8 mouse cellular contexts compared by ENCODE assay signal in the genomic region with DNA sequence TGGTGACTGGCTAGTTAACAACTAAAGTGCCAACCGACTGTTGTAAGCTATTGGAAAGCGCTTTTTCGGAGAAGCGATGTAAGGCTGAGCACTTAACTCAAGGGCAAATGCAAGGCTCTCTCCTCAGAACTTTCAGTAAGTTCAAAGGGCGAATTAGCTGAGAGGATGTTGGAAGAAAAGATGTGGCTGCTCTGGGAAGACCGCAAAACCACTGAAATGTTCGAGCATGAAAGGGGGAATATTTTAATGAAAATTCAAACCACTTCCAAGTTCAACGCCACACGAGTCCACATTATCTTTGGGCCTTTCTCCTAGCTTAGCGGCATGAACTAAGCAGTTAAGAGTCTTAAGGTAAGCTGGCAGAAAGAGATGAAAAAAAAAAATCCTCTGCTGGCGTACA. TPM values are rescaled to one million over a fixed set of nuclear protein-coding genes. Genes with fewer than 3 reads are reported as not detected.
DNase-seq lines count a peak whose midpoint lies in the region; ATAC-seq and TF ChIP-seq lines count a peak whose summit lies in the region.

No protein-coding gene starts in this region.

- 0 out of 2 replicates have a peak, but pooled peaks cover 3% of the 10 kb centered on the region for H3K36me3 ChIP-seq in kidney, postnatal 0 days (ENCODE audit: insufficient read depth, low read length)
- H3K36me3 ChIP-seq in hindbrain, embryonic 15.5 days: peaks cover 5% of the 10 kb centered on the region; the same call in 1 of the 2 replicates

- H3K27me3 ChIP-seq in kidney, postnatal 0 days (ENCODE audit: insufficient read depth, low read length): no peaks in the 10 kb centered on the region
- H3K27me3 ChIP-seq in hindbrain, embryonic 15.5 days: no peaks in the 10 kb centered on the region

- peak; percentile 27 for DNase-seq in kidney, postnatal 0 days (ENCODE audit: low spot score)
- DNase-seq in kidney, postnatal 14 days: no peak
- DNase-seq in naive thymus-derived CD4-positive, alpha-beta T cell, adult 2 months (ENCODE audit: low read depth): peak; percentile 60
- DNase-seq in testis, postnatal 10 days (ENCODE audit: low spot score): no peak
- DNase-seq in spleen, adult 12 weeks (ENCODE audit: low spot score): no peak
- DNase-seq in kidney, postnatal 36 days: no peak

- peak overlapping the region; percentile 78 for H3K4me2 ChIP-seq in kidney, postnatal 0 days (ENCODE audit: low read length)
- peak overlapping the region; percentile 68 for H3K4me2 ChIP-seq in hindbrain, embryonic 15.5 days

- no peak for TF ChIP-seq CTCF in kidney, postnatal 0 days (IDR thresholded peaks at IDR 0.05; ENCODE audit: low read depth)

- peak overlapping the region; percentile 81 for H3K9ac ChIP-seq in kidney, postnatal 0 days (ENCODE audit: low read depth, low read length)
- H3K9ac ChIP-seq in hindbrain, embryonic 15.5 days: peak overlapping the region; percentile 60

- peak overlapping the region; percentile 77 for H3K4me3 ChIP-seq in kidney, postnatal 0 days (replicated peaks; ENCODE audit: low read depth, low read length)
- peak overlapping the region; percentile 73 for H3K4me3 ChIP-seq in brown adipose tissue, adult 24 weeks (ENCODE audit: insufficient read depth, low read depth, low read length)
- peak overlapping the region; percentile 73 for H3K4me3 ChIP-seq in hindbrain, embryonic 15.5 days

- H3K4me1 ChIP-seq in kidney, postnatal 0 days (replicated peaks; ENCODE audit: insufficient read depth, low read length): peaks cover 7% of the 10 kb centered on the region; the same call in 1 of the 2 replicates
- 0 out of 2 replicates have a peak, but pooled peaks cover 3% of the 10 kb centered on the region for H3K4me1 ChIP-seq in brown adipose tissue, adult 24 weeks (ENCODE audit: control insufficient read depth, insufficient read depth, insufficient read length, low read length)
- H3K4me1 ChIP-seq in hindbrain, embryonic 15.5 days (replicated peaks): peaks cover 36% of the 10 kb centered on the region

- 5% methylated on average over 11 of the region's 11 CpGs for WGBS in kidney, postnatal 0 days
- 13% methylated on average over 11 of the region's 11 CpGs for WGBS in hindbrain, embryonic 15.5 days

- no peaks in the 10 kb centered on the region for H3K9me3 ChIP-seq in kidney, postnatal 0 days (replicated peaks; ENCODE audit: low read length)
- H3K9me3 ChIP-seq in hindbrain, embryonic 15.5 days: no peaks in the 10 kb centered on the region

- peak overlapping the region; percentile 94; the same call in 1 of the 2 replicates for H3K27ac ChIP-seq in kidney, postnatal 0 days
- no peak overlapping the region for H3K27ac ChIP-seq in brown adipose tissue, adult 24 weeks (replicated peaks; ENCODE audit: low read depth, low read length)
- peak overlapping the region; percentile 97 for H3K27ac ChIP-seq in hindbrain, embryonic 15.5 days (replicated peaks)

- no peak for ATAC-seq in kidney, postnatal 0 days (replicated peaks; ENCODE audit: low FRiP score, low read depth)
- no peak for ATAC-seq in hindbrain, embryonic 15.5 days (ENCODE audit: low FRiP score, low read depth)

RNA-seq across cellular contexts. Expression of gene Mier1, which starts 0.8 kb away (rescaled TPM):
- polyA plus RNA-seq in kidney, postnatal 0 days (2015; fragmentation: Nextera tagmentation; extraction: Ambion mirVana): 41.4 and 41.9 TPM in 2 replicates
- 26.7 and 26.8 TPM in 2 replicates for polyA plus RNA-seq in brown adipose tissue, adult 24 weeks (2012; ENCODE audit: insufficient read depth, insufficient read length, missing spikeins)
- 26.0 and 30.1 TPM in 2 replicates for polyA plus RNA-seq in hindbrain, embryonic 15.5 days (2015; fragmentation: Nextera tagmentation; extraction: Ambion mirVana)

RNA-seq across cellular contexts. Expression of gene Wdr78, which starts 1.0 kb away (rescaled TPM):
- 1.4 and 1.6 TPM in 2 replicates for polyA plus RNA-seq in kidney, postnatal 0 days (2015; fragmentation: Nextera tagmentation; extraction: Ambion mirVana)
- polyA plus RNA-seq in brown adipose tissue, adult 24 weeks (2012; ENCODE audit: insufficient read depth, insufficient read length, missing spikeins): 1.2 and 1.5 TPM in 2 replicates
- 5.2 and 6.6 TPM in 2 replicates for polyA plus RNA-seq in hindbrain, embryonic 15.5 days (2015; fragmentation: Nextera tagmentation; extraction: Ambion mirVana)

Comparison
In these comparisons a context has a peak if more than half of its experiments do, and no peak if none do; other contexts are left out.
1. DNase-seq: peak in kidney, postnatal 0 days (single experiment) and naive thymus-derived CD4-positive, alpha-beta T cell, adult 2 months (single experiment); none in kidney, postnatal 14 days (single experiment), testis, postnatal 10 days (single experiment), spleen, adult 12 weeks (single experiment) and kidney, postnatal 36 days (0 of 2).
2. Peak in every context shown above with its lines, with median percentiles within 50 percentile points of each other: H3K4me3 ChIP-seq.